32 mouse cellular contexts compared by ENCODE assay signal in the genomic region with DNA sequence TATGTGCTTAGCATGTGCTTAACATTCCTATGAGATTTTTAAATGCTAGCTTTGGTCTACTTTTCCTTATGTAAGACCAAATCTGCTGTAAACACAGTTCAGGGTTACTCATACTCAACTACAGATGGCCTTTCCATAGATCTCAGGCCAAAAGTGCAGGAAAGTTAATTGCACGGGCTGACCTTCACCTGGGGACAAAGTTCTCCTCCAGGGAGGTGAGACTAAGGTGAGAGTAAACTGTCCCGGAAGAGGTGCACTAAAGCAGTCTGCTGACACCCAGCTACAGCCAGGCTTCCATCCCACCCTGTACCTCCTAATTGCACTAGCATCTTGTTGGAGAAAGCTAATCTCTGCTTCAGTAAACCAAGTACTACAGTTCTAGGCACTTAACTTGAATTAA. TPM values are rescaled to one million over a fixed set of nuclear protein-coding genes. Genes with fewer than 3 reads are reported as not detected.
A peak's percentile ranks its signal among the peaks of the same experiment; 100 is the strongest.
DNase-seq lines count a peak whose midpoint lies in the region; ATAC-seq and TF ChIP-seq lines count a peak whose summit lies in the region.
"Had no signal": no experiment of that assay in that cellular context is flagged by ENCODE, and none has a peak within 500 bp of the region (broad histone marks: within the 10 kb centered on the region; RNA-seq: fewer than 3 reads in every experiment).

No protein-coding gene starts in this region.

- peak overlapping the region; percentile 69; the same call in 1 of the 2 replicates for H3K27ac ChIP-seq in gastrocnemius, adult 2 months
- peak overlapping the region; percentile 46 for H3K27ac ChIP-seq in liver, embryonic 12.5 days
- H3K27ac ChIP-seq in liver, embryonic 15.5 days (replicated peaks), result peak overlapping the region; percentile 25
- no peak overlapping the region for H3K27ac ChIP-seq in hindbrain, embryonic 11.5 days (ENCODE audit: low read depth, low read length)
- H3K27ac ChIP-seq in layer of hippocampus, adult 2 months, result no peak overlapping the region
- H3K27ac ChIP-seq: forebrain, embryonic 12.5 days; hindbrain, embryonic 14.5 days; limb, embryonic 10.5 days; limb, embryonic 15.5 days; macrophage; midbrain, embryonic 13.5 days; neural tube, embryonic 13.5 days; stomach, postnatal 0 days had no signal

- ATAC-seq in liver, embryonic 12.5 days, result no peak
- ATAC-seq in liver, embryonic 15.5 days (ENCODE audit: insufficient read depth), result no peak
- ATAC-seq in hindbrain, embryonic 11.5 days (ENCODE audit: low FRiP score), result no peak
- ATAC-seq: activated CD4-positive, CD25-positive, alpha-beta regulatory T cell, adult 4 months; forebrain, postnatal 0 days; midbrain, embryonic 13.5 days had no signal

- H3K27me3 ChIP-seq in liver, embryonic 12.5 days (replicated peaks), result no peaks in the 10 kb centered on the region
- H3K27me3 ChIP-seq in liver, embryonic 15.5 days, result no peaks in the 10 kb centered on the region
- H3K27me3 ChIP-seq in hindbrain, embryonic 11.5 days (ENCODE audit: control insufficient read depth, insufficient read depth, low read length), result no peaks in the 10 kb centered on the region
- H3K27me3 ChIP-seq: CH12.LX; forebrain, embryonic 12.5 days; heart, embryonic 12.5 days; limb, embryonic 15.5 days; midbrain, embryonic 13.5 days; neural tube, embryonic 13.5 days had no signal

- 76% methylated on average over 2 of the region's 2 CpGs for WGBS in liver, embryonic 12.5 days (ENCODE audit: insufficient replicate concordance)
- 62% methylated on average over 2 of the region's 2 CpGs for WGBS in liver, embryonic 15.5 days (ENCODE audit: insufficient replicate concordance)
- 82% methylated on average over 2 of the region's 2 CpGs for WGBS in hindbrain, embryonic 11.5 days

- H3K4me3 ChIP-seq in gastrocnemius, adult 2 months, result no peak overlapping the region
- H3K4me3 ChIP-seq in liver, embryonic 12.5 days, result no peak overlapping the region
- H3K4me3 ChIP-seq in liver, embryonic 15.5 days (replicated peaks), result no peak overlapping the region
- no peak overlapping the region for H3K4me3 ChIP-seq in hindbrain, embryonic 11.5 days (ENCODE audit: low read depth, low read length)
- H3K4me3 ChIP-seq in layer of hippocampus, adult 2 months, result no peak overlapping the region
- H3K4me3 ChIP-seq: erythroblast, embryonic 14.5 days; forebrain, embryonic 12.5 days; heart, embryonic 12.5 days; limb, embryonic 10.5 days; limb, embryonic 15.5 days; midbrain, embryonic 13.5 days; neural tube, embryonic 13.5 days had no signal

- H3K4me2 ChIP-seq in liver, embryonic 12.5 days, result no peak overlapping the region
- no peak overlapping the region for H3K4me2 ChIP-seq in liver, embryonic 15.5 days
- H3K4me2 ChIP-seq in hindbrain, embryonic 11.5 days (replicated peaks; ENCODE audit: low read depth, low read length), result no peak overlapping the region
- H3K4me2 ChIP-seq: forebrain, embryonic 12.5 days; heart, embryonic 12.5 days; hindbrain, embryonic 14.5 days; limb, embryonic 15.5 days; midbrain, embryonic 13.5 days; neural tube, embryonic 13.5 days had no signal

- intact Hi-C loops in gastrocnemius, adult 2 months (cut with DNase I), result no loop called here

- no peaks in the 10 kb centered on the region for H3K9me3 ChIP-seq in liver, embryonic 12.5 days (replicated peaks)
- no peaks in the 10 kb centered on the region for H3K9me3 ChIP-seq in liver, embryonic 15.5 days (replicated peaks)
- no peaks in the 10 kb centered on the region for H3K9me3 ChIP-seq in hindbrain, embryonic 11.5 days (ENCODE audit: control insufficient read depth, low read length)
- H3K9me3 ChIP-seq: forebrain, embryonic 12.5 days; heart, embryonic 12.5 days; limb, embryonic 10.5 days; limb, embryonic 15.5 days; midbrain, embryonic 13.5 days; neural tube, embryonic 13.5 days had no signal

- no peak overlapping the region for H3K9ac ChIP-seq in liver, embryonic 12.5 days
- H3K9ac ChIP-seq in liver, embryonic 15.5 days, result no peak overlapping the region
- H3K9ac ChIP-seq in hindbrain, embryonic 11.5 days (ENCODE audit: low read depth, low read length), result no peak overlapping the region
- H3K9ac ChIP-seq: forebrain, embryonic 12.5 days; forebrain, postnatal 0 days; heart, embryonic 12.5 days; hindbrain, embryonic 14.5 days; limb, embryonic 15.5 days; midbrain, embryonic 13.5 days; neural tube, embryonic 13.5 days had no signal

- peaks cover 89% of the 10 kb centered on the region for H3K4me1 ChIP-seq in liver, embryonic 12.5 days
- peaks cover 77% of the 10 kb centered on the region for H3K4me1 ChIP-seq in liver, embryonic 15.5 days (replicated peaks)
- no peaks in the 10 kb centered on the region for H3K4me1 ChIP-seq in hindbrain, embryonic 11.5 days (replicated peaks; ENCODE audit: control insufficient read depth, insufficient read depth, low read length)

- no peak for TF ChIP-seq CTCF in gastrocnemius, adult 2 months (IDR thresholded peaks at IDR 0.05)
- TF ChIP-seq CTCF in layer of hippocampus, adult 2 months (conservative IDR thresholded peaks at IDR 0.05), result no peak

- H3K36me3 ChIP-seq in liver, embryonic 12.5 days, result no peaks in the 10 kb centered on the region
- H3K36me3 ChIP-seq in liver, embryonic 15.5 days (replicated peaks), result no peaks in the 10 kb centered on the region
- no peaks in the 10 kb centered on the region for H3K36me3 ChIP-seq in hindbrain, embryonic 11.5 days (ENCODE audit: control insufficient read depth, insufficient read depth, low read length)
- H3K36me3 ChIP-seq: forebrain, embryonic 12.5 days; heart, embryonic 12.5 days; limb, embryonic 10.5 days; limb, embryonic 15.5 days; midbrain, embryonic 13.5 days; neural tube, embryonic 13.5 days had no signal

- DNase-seq in gastrocnemius, adult 2 months, result no peak
- no peak for DNase-seq in gastrocnemius, adult 18-20 months (ENCODE audit: low spot score)
- no peak for DNase-seq in liver
- DNase-seq in frontal cortex, postnatal 36 days (ENCODE audit: low spot score in 2 of 2), result no peak
- DNase-seq in hindbrain, embryonic 11.5 days (ENCODE audit: low spot score), result no peak
- no peak for DNase-seq in layer of hippocampus, adult 2 months (ENCODE audit: low spot score in 2 of 2)
- DNase-seq: adrenal gland, adult 8-10 months; cerebellum, adult 2 months; cerebellum, postnatal 14 days; forebrain, postnatal 0 days; gastrocnemius, postnatal 36 days; heart, adult 18-20 months; heart, postnatal 4 days; layer of hippocampus, adult 9-11 months; right cerebral cortex, postnatal 25 days; spleen, adult 18-20 months; thymus, adult 18-20 months; thymus, postnatal 25 days had no signal

RNA-seq across cellular contexts. Expression of a gene that starts 11.4 kb away (rescaled TPM):
- 10 to 100 TPM; 68.2 to 85.6 TPM for total RNA-seq in gastrocnemius, adult 2 months (2021)
- total RNA-seq in gastrocnemius, adult 18-20 months (2021), result 10 to 100 TPM; 71.4 to 86.1 TPM
- polyA plus RNA-seq in liver, embryonic 12.5 days (2016; fragmentation: Nextera tagmentation; extraction: Ambion mirVana), result 92.7 and 96.5 TPM in 2 replicates
- 85.6 and 91.5 TPM in 2 replicates for polyA plus RNA-seq in liver, embryonic 15.5 days (2015; fragmentation: Nextera tagmentation; extraction: Ambion mirVana)
- polyA plus RNA-seq in hindbrain, embryonic 11.5 days (2014; fragmentation: Nextera tagmentation; extraction: Ambion mirVana), result 107 and 112 TPM in 2 replicates
- total RNA-seq in layer of hippocampus, adult 2 months (2021), result 10 to 100 TPM; 69.6 to 81.1 TPM

Comparison
In these comparisons a context has a peak if more than half of its experiments do, and no peak if none do; other contexts are left out.
1. H3K27ac ChIP-seq: peak in gastrocnemius, adult 2 months (single experiment), liver, embryonic 12.5 days (single experiment) and liver, embryonic 15.5 days (single experiment); none in hindbrain, embryonic 11.5 days (single experiment) and layer of hippocampus, adult 2 months (single experiment).